Mouse (Mus musculus) liver, embryonic 11.5 days (tissue): ENCODE measurements around the gene Elfn2. TPM values are rescaled to one million over a fixed set of nuclear protein-coding genes. Genes with fewer than 3 reads are reported as not detected.

Experiments
- ATAC-seq: fragments of 200-750 bp; cut with Nextera tagmentation; replicated peaks from 2 replicates; pipeline ENCODE4 v1.8.0; 2017; ENCODE audit warnings: moderate number of reproducible peaks, mild to moderate bottlenecking, moderate TSS enrichment, moderate library complexity; ENCODE audit not compliant: low FRiP score
- DNase-seq: peaks from one replicate; pipeline ENCODE4 v3.0.0-alpha.2; 2017; ENCODE audit warnings: low spot score
- H3K27ac ChIP-seq: fragments of 300-500 bp; sonication (generic); 2 replicates; pipeline ENCODE4 v1.5.1; 2014; ENCODE audit warnings: mild to moderate bottlenecking, low read depth, low read length, control low read depth
- H3K27me3 ChIP-seq: fragments of 300-500 bp; sonication (generic); replicated peaks from 2 replicates; pipeline ENCODE4 v1.6.1; 2014; ENCODE audit warnings: low read length, mixed read lengths; ENCODE audit not compliant: control insufficient read depth, insufficient read depth
- H3K36me3 ChIP-seq: fragments of 300-500 bp; sonication (generic); 2 replicates; pipeline ENCODE4 v1.6.1; 2014; ENCODE audit warnings: mild to moderate bottlenecking, low read length, moderate library complexity, mixed read lengths; ENCODE audit not compliant: control insufficient read depth, insufficient read depth
- H3K4me1 ChIP-seq: fragments of 300-500 bp; sonication (generic); replicated peaks from 2 replicates; pipeline ENCODE4 v1.6.1; 2014; ENCODE audit warnings: low read length, mixed read lengths; ENCODE audit not compliant: control insufficient read depth, insufficient read depth
- H3K4me2 ChIP-seq: fragments of 300-500 bp; sonication (generic); 2 replicates; pipeline ENCODE4 v1.6.1; 2014; ENCODE audit warnings: mild to moderate bottlenecking, control low read depth, moderate library complexity
- H3K4me3 ChIP-seq: fragments of 300-500 bp; sonication (generic); 2 replicates; pipeline ENCODE4 v1.5.1; 2014; ENCODE audit warnings: low read depth, low read length, control low read depth
- H3K9ac ChIP-seq: fragments of 300-500 bp; sonication (generic); 2 replicates; pipeline ENCODE4 v1.6.1; 2014; ENCODE audit warnings: low read depth, low read length, control low read depth
- H3K9me3 ChIP-seq: fragments of 300-500 bp; sonication (generic); 2 replicates; pipeline ENCODE4 v1.6.1; 2016; ENCODE audit warnings: low read length, inconsistent platforms, mixed read lengths; ENCODE audit not compliant: control insufficient read depth
- WGBS: fragments of 180-500 bp; shearing (Covaris S2); extraction: QIAGEN DNeasy Blood & Tissue Kit; methylation state at CpG from one replicate; pipeline ENCODE4 v1.1.7; 2014; 5-methylcytosine and 5-hydroxymethylcytosine counted together
- polyA plus RNA-seq: library from polyadenylated mRNA; unstranded; fragments of >200 nt; fragmentation: Nextera tagmentation; extraction: Ambion mirVana; gene quantifications from 2 replicates; pipeline ENCODE4 v1.2.1, GENCODE M21; 2014

Elfn2 gene
- polyA plus RNA-seq, 1 experiment from 2014 or later = not detected

DNA sequence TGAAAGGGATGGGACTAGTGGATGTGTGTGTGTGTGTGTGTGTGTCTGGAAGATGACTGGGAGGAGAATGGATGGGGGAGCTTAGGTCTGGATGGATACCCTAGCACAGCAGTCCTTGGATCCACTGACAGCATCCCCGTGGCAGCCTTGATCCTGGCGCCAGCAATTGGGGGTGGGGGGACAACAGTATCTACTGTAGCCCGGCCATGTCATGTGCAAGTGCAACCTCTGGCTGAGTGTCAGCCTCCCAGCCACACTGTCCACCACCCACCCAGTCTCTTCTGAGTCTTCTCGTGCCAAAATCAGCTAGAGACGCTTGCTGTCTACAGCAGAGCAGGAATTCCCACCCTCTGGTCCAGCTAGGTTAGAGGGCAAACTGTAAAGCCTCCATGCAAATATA lies 54.3 kb downstream of the Elfn2 start:
- ATAC-seq = no peak
- no peak for DNase-seq
- Histone ChIP-seq H3K9me3 (no peaks in the 10 kb centered on the region), H3K4me3 (no peak overlapping the region), H3K36me3 (no peaks in the 10 kb centered on the region), H3K27me3 (0 out of 2 replicates have a peak, but pooled peaks cover 5% of the 10 kb centered on the region), H3K4me1 (no peaks in the 10 kb centered on the region), H3K4me2 (no peak overlapping the region), H3K9ac (no peak overlapping the region), H3K27ac (no peak overlapping the region)
- WGBS = 58% methylated on average over 5 of the region's 5 CpGs

DNA sequence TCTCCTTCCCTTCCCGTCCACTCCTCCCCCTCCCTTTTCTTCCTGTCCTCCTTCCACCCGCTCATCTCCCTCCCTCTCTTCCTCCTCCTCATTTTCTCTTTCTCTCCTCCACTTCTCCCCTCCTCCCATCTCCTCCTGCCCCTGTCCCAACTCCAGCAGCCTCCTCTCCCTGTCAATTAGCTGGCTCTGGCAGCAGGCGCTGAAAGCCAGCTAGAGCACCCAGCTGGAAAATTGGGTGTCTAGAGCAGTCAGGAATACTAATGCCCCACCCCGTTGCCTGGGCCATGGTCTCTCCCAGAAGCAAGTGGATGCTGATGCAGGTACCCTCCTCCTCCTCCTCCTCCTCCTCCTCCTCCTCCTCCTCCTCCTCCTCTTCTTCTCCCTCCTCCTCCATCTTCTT lies 67.4 kb downstream of the Elfn2 start:
- no peak for ATAC-seq
- H3K36me3 ChIP-seq = no peaks in the 10 kb centered on the region
- no peaks in the 10 kb centered on the region for H3K4me1 ChIP-seq
- no peak overlapping the region for H3K4me3 ChIP-seq
- no peaks in the 10 kb centered on the region for H3K9me3 ChIP-seq
- no peak overlapping the region for H3K9ac ChIP-seq
- H3K27me3 ChIP-seq = 0 out of 2 replicates have a peak, but pooled peaks cover 2% of the 10 kb centered on the region
- 41% methylated on average over 4 of the region's 4 CpGs for WGBS
- H3K27ac ChIP-seq = no peak overlapping the region
- no peak overlapping the region for H3K4me2 ChIP-seq
- no peak for DNase-seq

DNA sequence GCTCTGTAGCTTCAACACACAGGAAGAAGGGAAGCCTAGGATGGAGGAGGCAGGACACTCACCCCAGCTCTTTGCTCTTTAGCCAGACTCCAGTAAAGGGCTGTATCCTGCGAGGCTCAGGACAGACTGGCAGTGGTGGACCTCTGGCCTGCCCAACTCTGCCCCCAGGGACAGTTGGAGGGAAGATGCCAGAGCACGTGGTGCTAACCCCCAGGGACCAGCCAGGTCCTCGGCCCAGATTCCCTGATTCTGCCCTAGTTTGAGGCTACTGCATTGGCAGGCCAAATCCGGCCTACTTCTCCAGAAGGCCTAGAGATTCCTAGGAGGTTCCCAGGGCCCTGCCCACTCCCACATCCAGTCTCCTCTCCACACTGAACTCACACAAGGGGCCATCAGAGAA lies 70.8 kb downstream of the Elfn2 start:
- H3K4me2 ChIP-seq = no peak overlapping the region
- DNase-seq (no peak), ATAC-seq (no peak)
- no peak overlapping the region for H3K27ac ChIP-seq
- H3K27me3 ChIP-seq = peaks cover 7% of the 10 kb centered on the region; the same call in 1 of the 2 replicates
- H3K9ac ChIP-seq = no peak overlapping the region
- no peak overlapping the region for H3K4me3 ChIP-seq
- no peaks in the 10 kb centered on the region for H3K36me3 ChIP-seq
- no peaks in the 10 kb centered on the region for H3K4me1 ChIP-seq
- WGBS = 54% methylated on average over 4 of the region's 4 CpGs
- no peaks in the 10 kb centered on the region for H3K9me3 ChIP-seq

DNA sequence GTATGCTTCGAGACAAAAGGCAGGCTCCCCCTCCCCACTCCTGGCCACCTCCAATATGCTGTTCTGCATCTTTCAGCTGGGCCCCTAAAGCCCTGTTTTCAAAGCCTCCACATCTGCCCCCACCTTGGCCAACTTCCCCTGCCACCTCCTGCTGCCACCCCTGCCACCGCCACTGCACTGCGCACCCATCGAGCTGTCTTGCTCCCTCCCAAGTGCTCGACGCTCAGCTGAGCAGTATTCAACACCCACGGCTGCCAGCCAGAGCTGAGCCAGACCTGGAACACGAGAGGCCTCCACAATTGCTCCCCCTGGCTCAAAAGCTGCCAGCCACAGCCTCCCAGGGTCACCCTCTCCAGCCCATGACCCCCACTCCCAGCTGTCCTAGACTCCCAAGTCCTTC lies 74.0 kb downstream of the Elfn2 start:
- H3K36me3 ChIP-seq = no peaks in the 10 kb centered on the region
- peaks cover 7% of the 10 kb centered on the region; the same call in 1 of the 2 replicates for H3K27me3 ChIP-seq
- no peak overlapping the region for H3K4me3 ChIP-seq
- H3K9me3 ChIP-seq = no peaks in the 10 kb centered on the region
- WGBS = 46% methylated on average over 8 of the region's 8 CpGs
- H3K9ac ChIP-seq = no peak overlapping the region
- ATAC-seq (no peak), DNase-seq (no peak)
- no peak overlapping the region for H3K4me2 ChIP-seq
- no peaks in the 10 kb centered on the region for H3K4me1 ChIP-seq
- no peak overlapping the region for H3K27ac ChIP-seq

DNA sequence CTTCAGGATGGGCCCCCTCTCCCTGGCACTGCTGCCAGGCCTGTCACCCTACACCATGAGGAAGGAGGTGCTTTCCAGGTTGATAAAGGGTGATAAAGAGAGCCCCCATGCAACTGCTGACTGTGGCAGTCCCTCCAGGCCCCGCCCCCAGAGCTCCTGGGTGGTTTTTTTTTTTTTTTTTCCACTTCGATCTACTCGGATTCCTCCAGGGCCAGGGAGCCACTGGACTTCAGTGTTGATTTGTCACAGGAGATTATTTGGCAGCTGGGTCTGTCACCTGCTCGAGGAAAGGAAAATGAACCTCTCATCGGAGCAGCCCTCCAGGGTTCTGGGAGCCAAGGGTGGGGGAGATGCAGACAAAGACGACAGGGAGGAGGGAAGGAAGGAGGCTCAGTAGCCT lies 74.9 kb downstream of the Elfn2 start:
- Histone ChIP-seq H3K4me1 (no peaks in the 10 kb centered on the region), H3K36me3 (no peaks in the 10 kb centered on the region), H3K4me3 (no peak overlapping the region), H3K27ac (no peak overlapping the region), H3K9me3 (no peaks in the 10 kb centered on the region), H3K4me2 (no peak overlapping the region), H3K9ac (no peak overlapping the region), H3K27me3 (peaks cover 6% of the 10 kb centered on the region)
- ATAC-seq = no peak
- no peak for DNase-seq
- 20% methylated on average over 6 of the region's 6 CpGs for WGBS

DNA sequence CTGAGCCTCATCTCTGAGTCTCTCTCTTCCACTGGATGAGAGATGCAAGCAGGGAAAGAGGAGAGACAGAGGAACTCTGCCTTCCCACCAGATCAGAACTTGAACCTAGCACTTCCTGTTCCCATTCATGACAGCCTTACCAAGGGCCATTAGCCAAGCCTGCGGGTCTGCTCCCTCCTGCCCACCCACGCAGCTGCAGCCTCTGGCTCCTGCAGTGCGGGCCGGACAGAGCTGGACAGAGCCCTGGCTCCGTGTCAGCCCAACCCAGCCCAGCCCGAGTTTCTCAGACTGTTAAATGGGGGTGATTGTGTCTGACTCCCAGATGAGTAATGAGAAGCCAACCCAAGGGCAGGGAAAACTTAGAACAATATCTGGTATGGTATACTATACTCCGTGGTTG lies 83.3 kb downstream of the Elfn2 start:
- Histone ChIP-seq H3K27me3 (peaks cover 19% of the 10 kb centered on the region), H3K27ac (no peak overlapping the region), H3K4me2 (no peak overlapping the region), H3K4me1 (no peaks in the 10 kb centered on the region), H3K9me3 (no peaks in the 10 kb centered on the region), H3K4me3 (no peak overlapping the region), H3K9ac (no peak overlapping the region), H3K36me3 (no peaks in the 10 kb centered on the region)
- no peak for ATAC-seq
- no peak for DNase-seq
- 44% methylated on average over 7 of the region's 7 CpGs for WGBS

DNA sequence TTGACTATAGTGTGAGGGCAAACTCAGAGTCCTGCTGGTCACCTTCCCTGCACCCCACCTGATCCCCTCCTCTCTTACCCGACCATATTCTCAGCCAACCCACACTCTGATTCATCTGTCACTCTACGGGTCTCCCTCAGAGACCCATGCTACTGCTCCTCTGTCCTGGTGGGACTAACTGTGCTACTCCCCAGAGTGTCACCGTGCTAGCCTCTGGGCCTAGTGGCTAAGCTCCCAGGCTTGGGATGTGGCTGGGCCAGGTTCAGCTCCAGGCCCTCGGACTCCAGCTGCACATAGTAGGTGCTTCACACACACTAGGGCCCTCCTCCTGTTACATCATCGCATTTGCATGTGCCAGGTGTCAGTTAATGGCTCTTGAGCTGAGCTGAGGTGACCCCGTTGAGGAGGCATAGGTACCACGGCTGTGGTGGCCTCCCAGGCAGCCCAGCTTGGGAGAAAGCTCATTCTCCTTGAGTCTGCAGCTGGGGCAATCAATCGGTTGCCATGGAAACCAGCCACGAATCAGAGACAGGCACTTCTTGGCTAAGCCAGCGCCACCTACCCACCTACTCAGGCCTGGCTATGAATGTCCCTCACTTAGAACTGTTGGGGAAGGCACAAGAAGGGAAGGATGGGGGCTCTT lies 84.4 kb downstream of the Elfn2 start:
- Histone ChIP-seq H3K27me3 (peaks cover 19% of the 10 kb centered on the region), H3K9ac (no peak overlapping the region), H3K4me2 (no peak overlapping the region), H3K9me3 (no peaks in the 10 kb centered on the region), H3K4me3 (no peak overlapping the region), H3K36me3 (no peaks in the 10 kb centered on the region), H3K27ac (no peak overlapping the region), H3K4me1 (no peaks in the 10 kb centered on the region)
- DNase-seq (no peak), ATAC-seq (no peak)
- 34% methylated on average over 10 of the region's 10 CpGs for WGBS

DNA sequence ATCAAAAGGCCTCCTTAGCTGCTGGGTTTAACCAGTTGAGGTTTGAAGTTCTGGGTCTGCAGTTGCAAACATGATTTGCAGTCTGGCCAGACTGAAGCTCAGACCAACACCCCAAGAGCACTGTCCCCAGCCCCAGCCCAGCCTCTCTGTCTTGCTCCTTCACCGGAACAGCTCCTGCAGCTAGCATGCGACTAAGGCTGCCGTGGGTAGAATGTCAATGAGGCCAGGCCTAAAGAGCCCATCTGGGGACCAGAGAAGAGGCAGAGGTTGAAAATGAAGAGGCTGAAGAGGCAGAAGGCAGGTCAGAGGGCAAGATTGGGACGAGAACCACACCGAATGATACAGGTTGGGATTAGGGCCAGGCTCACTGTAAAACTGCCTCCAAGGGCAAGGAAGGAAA lies 85.2 kb downstream of the Elfn2 start:
- no peak overlapping the region for H3K4me2 ChIP-seq
- 70% methylated on average over 5 of the region's 5 CpGs for WGBS
- peaks cover 16% of the 10 kb centered on the region for H3K27me3 ChIP-seq
- DNase-seq = no peak
- no peak for ATAC-seq
- H3K9me3 ChIP-seq = no peaks in the 10 kb centered on the region
- H3K27ac ChIP-seq = no peak overlapping the region
- no peaks in the 10 kb centered on the region for H3K4me1 ChIP-seq
- H3K9ac ChIP-seq = no peak overlapping the region
- no peak overlapping the region for H3K4me3 ChIP-seq
- no peaks in the 10 kb centered on the region for H3K36me3 ChIP-seq

DNA sequence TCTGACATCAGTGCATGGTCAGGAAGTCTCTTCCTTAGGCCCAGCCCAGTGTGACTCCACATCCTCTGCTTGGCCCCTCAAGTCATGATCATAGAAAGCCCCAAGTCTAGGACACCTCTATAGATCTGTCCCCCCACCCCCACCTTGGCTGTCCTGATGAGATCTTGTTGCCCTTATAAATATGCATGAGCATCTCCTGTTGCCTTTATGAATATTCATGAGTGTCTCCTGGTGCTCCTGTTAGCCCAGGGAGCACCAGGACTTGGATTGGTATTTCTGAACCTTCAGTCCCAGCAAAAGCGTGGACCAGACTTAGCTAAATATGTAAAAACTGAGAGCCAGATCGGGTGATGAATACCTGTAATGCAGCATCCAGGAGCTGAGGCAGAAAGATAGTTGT lies 86.2 kb downstream of the Elfn2 start:
- Histone ChIP-seq H3K27ac (no peak overlapping the region), H3K4me3 (no peak overlapping the region), H3K4me1 (no peaks in the 10 kb centered on the region), H3K9ac (no peak overlapping the region), H3K9me3 (no peaks in the 10 kb centered on the region), H3K4me2 (no peak overlapping the region), H3K27me3 (peaks cover 8% of the 10 kb centered on the region; the same call in 1 of the 2 replicates), H3K36me3 (no peaks in the 10 kb centered on the region)
- 48% methylated on average over 2 of the region's 2 CpGs for WGBS
- no peak for DNase-seq
- ATAC-seq = no peak
